Mouse (Mus musculus): ENCODE measurements around the gene Lmo2. TPM values are rescaled to one million over a fixed set of nuclear protein-coding genes. Genes with fewer than 3 reads are reported as not detected.
"Not testable (repeated sequence)": the region's sequence is repeated elsewhere in the genome, so short reads cannot be mapped to it uniquely, and the experiment has no call there.

Gene Lmo2
- polyA plus RNA-seq, 1 experiment from 2014 or later, result 37.9 TPM

GRCm38 (mm10) chr2:103969437-103970040 is 11.8 kb downstream of the Lmo2 start:
- ATAC-seq (ENCODE audit: low FRiP score, low read depth), result peak; percentile 88
- peak overlapping the region; percentile 86 for H3K27ac ChIP-seq (replicated peaks)
- no peaks in the 10 kb centered on the region for H3K9me3 ChIP-seq
- H3K4me2 ChIP-seq, result peak overlapping the region; percentile 93
- H3K9ac ChIP-seq, result peak overlapping the region; percentile 82
- peak overlapping the region; percentile 77 for H3K4me3 ChIP-seq
- H3K27me3 ChIP-seq, result no peaks in the 10 kb centered on the region
- peaks cover 26% of the 10 kb centered on the region for H3K4me1 ChIP-seq (replicated peaks)
- no peaks in the 10 kb centered on the region for H3K36me3 ChIP-seq
- under 1% methylated on average over 40 of the region's 40 CpGs for WGBS

DNA sequence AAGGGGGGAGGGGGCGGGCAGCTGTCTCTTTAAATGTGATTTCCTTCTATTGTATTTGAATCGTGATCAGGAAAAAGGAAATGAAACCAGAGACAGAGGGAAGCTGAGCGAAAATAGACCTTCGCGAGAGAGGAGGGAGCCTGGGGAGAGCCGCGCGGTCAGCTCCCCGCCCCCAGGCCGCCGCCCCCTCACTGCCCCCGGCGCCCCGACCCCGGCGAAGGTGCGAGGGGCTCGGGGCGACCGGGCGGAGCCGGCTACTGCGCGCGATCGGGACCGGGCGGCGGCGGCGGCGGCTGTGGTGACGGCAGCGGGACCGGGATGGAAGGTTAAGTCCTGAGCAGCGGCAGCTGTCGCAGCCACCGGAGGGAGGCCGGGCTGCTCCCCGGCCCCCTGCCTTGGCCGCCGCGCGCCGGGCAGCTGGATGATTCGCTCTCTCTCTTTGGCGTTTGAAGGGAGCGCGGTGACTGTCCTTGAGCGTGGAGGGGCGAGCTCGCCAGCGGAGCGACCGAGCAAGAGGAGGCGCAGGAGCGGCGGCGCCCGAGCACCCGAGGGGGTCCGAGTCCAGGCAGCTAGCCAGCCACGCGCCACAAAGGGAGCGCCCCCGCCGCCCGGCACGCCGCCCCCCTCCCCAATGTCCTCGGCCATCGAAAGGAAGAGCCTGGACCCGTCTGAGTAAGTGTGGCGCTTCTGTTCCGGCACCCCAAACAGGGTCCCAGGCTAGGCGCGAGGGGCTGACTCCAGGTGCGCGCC is 12.4 kb downstream of the Lmo2 start:
- H3K9ac ChIP-seq, result peak overlapping the region; percentile 82
- WGBS, result 0% methylated on average over 60 of the region's 79 CpGs
- H3K36me3 ChIP-seq, result no peaks in the 10 kb centered on the region
- peaks cover 26% of the 10 kb centered on the region for H3K4me1 ChIP-seq (replicated peaks)
- ATAC-seq (ENCODE audit: low FRiP score, low read depth), result peak; percentile 60
- peak overlapping the region; percentile 77 for H3K4me3 ChIP-seq
- H3K27me3 ChIP-seq, result no peaks in the 10 kb centered on the region
- peak overlapping the region; percentile 93 for H3K4me2 ChIP-seq
- H3K27ac ChIP-seq (replicated peaks), result peak overlapping the region; percentile 86
- no peaks in the 10 kb centered on the region for H3K9me3 ChIP-seq

DNA sequence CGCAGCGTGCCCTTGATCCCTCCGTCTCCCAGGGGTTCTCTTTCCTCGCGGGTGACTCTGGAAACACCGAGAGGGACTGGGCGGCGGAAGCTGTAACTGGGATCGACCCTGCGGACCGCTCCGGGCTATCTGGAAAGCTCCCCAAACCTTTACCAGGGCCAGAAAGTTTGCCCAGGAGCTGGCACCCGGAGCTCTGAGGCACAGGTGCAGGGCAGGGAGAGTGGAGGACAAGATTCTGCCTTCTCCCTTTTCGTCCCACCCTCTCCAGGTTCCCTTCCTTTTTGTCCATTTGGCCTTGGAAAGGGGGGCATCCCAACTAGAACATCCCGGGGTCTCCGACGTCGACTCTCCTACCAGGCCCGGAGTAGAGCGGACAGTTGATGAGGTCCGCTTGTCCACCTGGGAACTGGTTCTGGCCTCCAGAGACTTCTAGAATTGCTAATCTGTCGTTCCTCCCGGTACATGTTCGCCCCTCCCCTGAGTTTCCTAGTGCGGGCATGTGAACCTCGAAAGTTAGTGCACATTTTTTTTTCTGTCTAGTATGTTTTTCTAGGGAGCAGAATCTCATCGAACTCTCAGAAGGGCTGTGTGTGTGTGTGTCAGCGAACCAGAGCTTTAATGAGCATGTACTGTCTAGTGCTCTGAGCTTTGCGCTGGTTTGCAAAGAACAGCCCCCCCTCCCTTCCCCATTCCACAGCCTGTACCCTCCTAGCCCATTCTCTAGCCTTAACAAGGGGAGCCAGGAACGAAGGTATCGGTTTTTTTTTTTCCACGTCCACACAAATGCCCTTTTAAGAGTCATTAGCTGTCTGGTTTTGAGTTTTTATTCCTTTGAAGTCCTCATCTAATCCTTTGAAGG is 13.2 kb downstream of the Lmo2 start:
- Histone ChIP-seq H3K4me1 (replicated peaks) (peaks cover 26% of the 10 kb centered on the region), H3K4me2 (peak overlapping the region; percentile 93), H3K9me3 (no peaks in the 10 kb centered on the region), H3K9ac (peak overlapping the region; percentile 82), H3K4me3 (peak overlapping the region; percentile 77), H3K36me3 (no peaks in the 10 kb centered on the region), H3K27me3 (no peaks in the 10 kb centered on the region), H3K27ac (replicated peaks) (peak overlapping the region; percentile 86)
- ATAC-seq (ENCODE audit: low FRiP score, low read depth), result no peak; the same call in 1 of the 2 replicates
- 1% methylated on average over 32 of the region's 32 CpGs for WGBS

DNA sequence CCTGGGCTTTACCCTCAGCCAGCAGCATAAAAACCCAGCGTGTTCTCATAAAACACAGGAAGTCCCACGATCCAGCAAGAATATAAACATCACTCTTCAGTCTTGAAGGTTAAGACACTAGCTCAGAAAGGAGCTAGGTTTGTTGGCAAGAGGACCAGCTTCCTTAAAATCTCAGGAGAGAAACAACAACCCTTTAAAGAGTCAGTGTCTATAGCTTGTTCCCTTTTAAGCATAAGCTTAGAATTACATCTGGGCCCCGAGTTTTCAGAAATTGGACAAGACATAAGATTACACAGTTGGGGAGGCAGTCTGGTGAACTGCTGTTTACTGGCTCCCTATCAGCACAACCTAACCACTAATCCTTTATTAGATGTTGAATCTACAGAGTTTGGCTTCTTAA is 14.1 kb downstream of the Lmo2 start:
- ATAC-seq (ENCODE audit: low FRiP score, low read depth), result no peak
- Histone ChIP-seq H3K9ac (no peak overlapping the region), H3K4me2 (peak overlapping the region; percentile 93), H3K4me1 (replicated peaks) (peaks cover 28% of the 10 kb centered on the region), H3K36me3 (no peaks in the 10 kb centered on the region), H3K27me3 (no peaks in the 10 kb centered on the region), H3K9me3 (no peaks in the 10 kb centered on the region), H3K27ac (replicated peaks) (no peak overlapping the region), H3K4me3 (peak overlapping the region; percentile 77)
- WGBS, result 30% methylated on average over 3 of the region's 3 CpGs

- Histone ChIP-seq H3K9ac (no peak overlapping the region), H3K4me3 (no peak overlapping the region), H3K36me3 (no peaks in the 10 kb centered on the region), H3K9me3 (no peaks in the 10 kb centered on the region), H3K4me2 (no peak overlapping the region), H3K27ac (replicated peaks) (no peak overlapping the region), H3K27me3 (no peaks in the 10 kb centered on the region), H3K4me1 (replicated peaks) (peaks cover 25% of the 10 kb centered on the region)
- 79% methylated on average over 7 of the region's 7 CpGs for WGBS
- no peak for ATAC-seq (ENCODE audit: low FRiP score, low read depth)
These were observed 18.1 kb downstream of the Lmo2 start for GRCm38 (mm10) chr2:103975904-103976303.

DNA sequence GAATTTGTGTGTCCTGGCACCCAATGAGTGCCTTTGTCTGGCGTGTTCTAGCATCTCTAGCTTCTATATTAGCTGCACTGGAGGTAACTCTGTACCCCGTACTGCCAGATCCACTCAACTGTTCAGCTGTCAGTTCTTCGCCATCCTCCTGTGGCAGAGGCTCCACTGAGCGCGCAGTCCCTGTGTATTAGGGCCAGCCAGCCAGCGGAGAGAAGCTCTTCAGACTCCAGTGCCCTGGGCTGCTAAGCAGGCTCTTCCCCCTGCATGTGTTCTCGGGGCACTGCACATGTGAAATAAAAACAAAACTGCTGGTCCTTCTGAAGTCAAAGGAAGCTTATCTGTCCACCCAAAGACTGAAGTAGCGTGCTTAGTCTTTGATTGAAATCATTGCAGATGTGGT is 19.4 kb downstream of the Lmo2 start:
- no peak for ATAC-seq (ENCODE audit: low FRiP score, low read depth)
- no peaks in the 10 kb centered on the region for H3K27me3 ChIP-seq
- H3K36me3 ChIP-seq, result no peaks in the 10 kb centered on the region
- no peak overlapping the region for H3K27ac ChIP-seq (replicated peaks)
- peaks cover 19% of the 10 kb centered on the region for H3K4me1 ChIP-seq (replicated peaks)
- H3K4me3 ChIP-seq, result no peak overlapping the region
- no peak overlapping the region for H3K9ac ChIP-seq
- H3K9me3 ChIP-seq, result no peaks in the 10 kb centered on the region
- WGBS, result 44% methylated on average over 8 of the region's 8 CpGs
- no peak overlapping the region for H3K4me2 ChIP-seq

DNA sequence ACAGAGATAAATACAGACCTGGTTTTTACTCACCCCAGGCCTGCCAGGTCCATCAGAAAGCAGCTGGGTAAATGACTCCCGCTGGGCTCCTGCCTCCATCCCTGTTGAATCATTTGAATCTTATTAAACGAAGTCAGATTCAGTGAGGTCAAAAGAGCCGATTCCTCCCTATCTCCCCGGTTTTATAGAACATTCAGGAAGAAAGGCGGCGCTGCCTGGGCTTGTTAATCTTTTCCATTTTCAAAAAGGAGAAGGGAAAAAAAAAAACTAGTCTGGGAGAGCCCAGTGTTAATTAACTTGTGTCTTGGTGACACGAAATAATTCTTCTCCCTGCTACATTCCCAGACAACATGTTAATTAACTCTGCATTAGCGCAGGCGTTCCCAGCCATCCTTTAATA is 19.9 kb downstream of the Lmo2 start:
- ATAC-seq (ENCODE audit: low FRiP score, low read depth), result no peak
- H3K9me3 ChIP-seq, result no peaks in the 10 kb centered on the region
- no peak overlapping the region for H3K27ac ChIP-seq (replicated peaks)
- H3K4me3 ChIP-seq, result no peak overlapping the region
- H3K4me1 ChIP-seq (replicated peaks), result peaks cover 16% of the 10 kb centered on the region
- no peaks in the 10 kb centered on the region for H3K36me3 ChIP-seq
- no peak overlapping the region for H3K4me2 ChIP-seq
- 21% methylated on average over 9 of the region's 9 CpGs for WGBS
- H3K27me3 ChIP-seq, result no peaks in the 10 kb centered on the region
- no peak overlapping the region for H3K9ac ChIP-seq

GRCm38 (mm10) chr2:103982250-103982649 is 24.5 kb downstream of the Lmo2 start:
- no peak overlapping the region for H3K9ac ChIP-seq
- no peaks in the 10 kb centered on the region for H3K9me3 ChIP-seq
- peaks cover 13% of the 10 kb centered on the region for H3K4me1 ChIP-seq (replicated peaks)
- no peak overlapping the region for H3K27ac ChIP-seq (replicated peaks)
- H3K4me2 ChIP-seq, result no peak overlapping the region
- peak; percentile 87 for ATAC-seq (ENCODE audit: low FRiP score, low read depth)
- 4% methylated on average over 5 of the region's 5 CpGs for WGBS
- no peaks in the 10 kb centered on the region for H3K36me3 ChIP-seq
- H3K4me3 ChIP-seq, result no peak overlapping the region
- H3K27me3 ChIP-seq, result no peaks in the 10 kb centered on the region

DNA sequence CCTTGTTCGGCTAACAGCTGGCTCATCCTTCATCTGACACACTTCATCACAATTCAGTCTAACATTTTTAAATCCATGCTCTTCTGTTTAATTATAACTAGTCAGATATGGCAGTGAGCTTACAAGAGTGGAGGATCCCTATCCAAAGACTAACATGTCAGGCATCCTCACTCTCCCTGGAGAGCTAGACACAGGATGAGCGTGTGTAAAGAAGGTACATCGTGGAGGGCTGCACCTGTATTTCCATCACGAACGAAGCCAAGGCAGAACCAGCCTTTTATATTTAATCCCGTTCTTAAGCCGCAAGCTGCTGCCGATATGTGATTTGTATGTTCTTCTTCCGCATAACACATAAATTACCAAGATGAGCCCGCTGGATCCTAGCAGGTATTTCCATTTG is 25.4 kb downstream of the Lmo2 start:
- Histone ChIP-seq H3K9me3 (no peaks in the 10 kb centered on the region), H3K36me3 (no peaks in the 10 kb centered on the region), H3K9ac (no peak overlapping the region), H3K4me2 (no peak overlapping the region), H3K27me3 (no peaks in the 10 kb centered on the region), H3K27ac (replicated peaks) (no peak overlapping the region), H3K4me3 (no peak overlapping the region), H3K4me1 (replicated peaks) (peaks cover 5% of the 10 kb centered on the region)
- 83% methylated on average over 10 of the region's 10 CpGs for WGBS
- ATAC-seq (ENCODE audit: low FRiP score, low read depth), result no peak

GRCm38 (mm10) chr2:103987595-103987994 is 29.8 kb downstream of the Lmo2 start:
- 74% methylated on average over 8 of the region's 8 CpGs for WGBS
- H3K36me3 ChIP-seq; H3K27me3 ChIP-seq; H3K4me1 ChIP-seq (replicated peaks); H3K9ac ChIP-seq; H3K4me2 ChIP-seq; ATAC-seq (ENCODE audit: low FRiP score, low read depth); H3K27ac ChIP-seq (replicated peaks); H3K9me3 ChIP-seq; H3K4me3 ChIP-seq: not testable (repeated sequence)

DNA sequence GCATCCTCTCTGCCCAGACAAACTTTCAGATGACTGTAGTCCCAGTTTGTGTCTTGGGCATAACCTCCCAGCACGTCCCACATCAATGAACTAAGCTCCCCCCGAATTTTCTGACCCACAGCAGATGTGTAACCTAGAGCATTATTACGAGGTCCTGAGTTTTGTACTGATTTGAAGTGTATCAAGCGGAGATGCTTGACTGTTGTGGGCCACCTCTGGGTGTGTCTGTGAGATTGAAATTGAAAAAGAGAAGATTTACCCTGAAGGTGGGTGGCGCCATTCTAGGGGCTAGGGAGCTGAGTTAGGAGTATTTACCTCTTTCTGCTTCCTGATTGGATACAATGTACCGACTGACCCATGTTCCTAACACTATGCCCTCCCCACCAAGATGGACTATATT is 31.9 kb downstream of the Lmo2 start:
- ATAC-seq (ENCODE audit: low FRiP score, low read depth), result no peak
- 92% methylated on average over 6 of the region's 6 CpGs for WGBS

GRCm38 (mm10) chr2:103991303-103991702 is 33.5 kb downstream of the Lmo2 start:
- Histone ChIP-seq H3K27me3 (no peaks in the 10 kb centered on the region), H3K4me1 (replicated peaks) (peaks cover 8% of the 10 kb centered on the region), H3K9ac (no peak overlapping the region), H3K4me3 (no peak overlapping the region), H3K27ac (replicated peaks) (no peak overlapping the region), H3K9me3 (no peaks in the 10 kb centered on the region), H3K4me2 (no peak overlapping the region), H3K36me3 (no peaks in the 10 kb centered on the region)
- ATAC-seq (ENCODE audit: low FRiP score, low read depth), result no peak

More for the DNA sequence above, 31.9 kb downstream of the Lmo2 start:
- Histone ChIP-seq H3K4me2 (no peak overlapping the region), H3K36me3 (no peaks in the 10 kb centered on the region), H3K9ac (no peak overlapping the region), H3K9me3 (no peaks in the 10 kb centered on the region), H3K4me1 (replicated peaks) (peaks cover 8% of the 10 kb centered on the region), H3K27me3 (no peaks in the 10 kb centered on the region), H3K27ac (replicated peaks) (no peak overlapping the region), H3K4me3 (no peak overlapping the region)

All from hindbrain, embryonic 15.5 days (tissue).